Mouse (Mus musculus): Measurements from ENCODE around the gene Nalcn. TPM values are rescaled to one million over a fixed set of nuclear protein-coding genes. Genes with fewer than 3 reads are reported as not detected.

Gene Nalcn
- polyA plus RNA-seq, 1 experiment from 2014 or later = 17.6 TPM

DNA sequence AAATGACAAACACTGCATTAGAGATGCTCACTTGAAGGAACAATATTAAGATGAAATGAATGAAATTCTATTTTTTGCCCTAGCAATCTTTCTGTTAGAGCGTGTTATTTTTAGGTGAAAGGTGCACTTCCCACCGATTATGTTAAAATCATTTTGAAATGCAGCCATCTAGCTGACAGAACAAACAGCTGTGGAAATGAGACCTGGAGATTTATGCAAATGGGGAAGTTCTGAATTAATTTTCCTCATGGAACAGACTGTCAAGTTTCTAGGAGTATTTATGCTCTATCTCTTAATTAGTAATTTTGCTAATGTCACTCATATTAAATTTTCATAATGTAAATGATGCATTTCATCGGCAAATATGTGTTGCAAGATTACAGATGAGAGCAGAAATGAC, 191.4 kb downstream of the Nalcn start:
- H3K4me1 ChIP-seq (ENCODE audit: control insufficient read depth, insufficient read depth, low read length) = no peaks in the 10 kb centered on the region; the same call in 1 of the 2 replicates
- no peaks in the 10 kb centered on the region for H3K36me3 ChIP-seq (ENCODE audit: control insufficient read depth, insufficient read depth, low read length)
- no peaks in the 10 kb centered on the region for H3K27me3 ChIP-seq (ENCODE audit: control insufficient read depth, insufficient read depth, low read depth, low read length)
- H3K4me3 ChIP-seq (ENCODE audit: low read depth, low read length) = no peak overlapping the region
- no peak overlapping the region for H3K9ac ChIP-seq (ENCODE audit: low read depth, low read length)
- ATAC-seq = no peak
- WGBS = 53% methylated on average over 3 of the region's 3 CpGs
- no peak overlapping the region for H3K27ac ChIP-seq (ENCODE audit: low read length)
- H3K4me2 ChIP-seq (ENCODE audit: low read length) = no peak overlapping the region
- no peaks in the 10 kb centered on the region for H3K9me3 ChIP-seq (replicated peaks; ENCODE audit: control insufficient read depth, low read length, poor library complexity, severe bottlenecking)

DNA sequence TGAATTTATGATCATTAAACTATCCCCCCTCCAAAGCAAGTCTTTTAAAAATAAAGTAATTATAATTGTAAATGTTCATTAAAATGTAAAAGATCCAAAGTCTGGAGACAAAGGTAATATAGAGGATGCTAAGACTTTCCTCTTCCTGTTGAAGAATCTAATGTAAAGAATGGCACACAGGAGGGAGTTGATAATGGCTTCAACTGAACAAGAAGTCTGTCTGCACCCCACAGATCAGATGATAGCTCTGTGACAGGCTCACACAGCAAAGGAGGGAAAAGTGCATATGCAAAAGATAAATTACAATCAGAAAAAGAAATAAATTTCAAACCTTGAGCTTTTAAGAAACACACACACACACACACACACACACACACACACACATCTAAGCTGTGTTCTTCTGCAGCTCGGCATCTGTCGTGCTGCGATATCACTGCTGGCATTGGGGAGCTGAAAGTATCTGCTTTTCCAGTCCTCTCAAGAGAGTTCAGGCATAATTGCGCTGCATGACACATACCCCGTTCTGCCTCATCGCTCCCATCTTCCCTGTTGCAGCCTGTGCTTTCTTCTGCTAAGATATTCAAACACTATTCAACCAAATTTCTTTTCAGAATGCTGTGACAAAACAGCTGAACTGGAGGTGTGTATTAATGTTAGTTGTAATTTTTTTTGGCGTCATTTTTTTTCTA, 250.6 kb downstream of the Nalcn start:
- ATAC-seq = peak; percentile 39; the same call in 1 of the 2 replicates
- H3K4me3 ChIP-seq (ENCODE audit: low read depth, low read length) = no peak overlapping the region
- 46% methylated on average over 7 of the region's 7 CpGs for WGBS

DNA sequence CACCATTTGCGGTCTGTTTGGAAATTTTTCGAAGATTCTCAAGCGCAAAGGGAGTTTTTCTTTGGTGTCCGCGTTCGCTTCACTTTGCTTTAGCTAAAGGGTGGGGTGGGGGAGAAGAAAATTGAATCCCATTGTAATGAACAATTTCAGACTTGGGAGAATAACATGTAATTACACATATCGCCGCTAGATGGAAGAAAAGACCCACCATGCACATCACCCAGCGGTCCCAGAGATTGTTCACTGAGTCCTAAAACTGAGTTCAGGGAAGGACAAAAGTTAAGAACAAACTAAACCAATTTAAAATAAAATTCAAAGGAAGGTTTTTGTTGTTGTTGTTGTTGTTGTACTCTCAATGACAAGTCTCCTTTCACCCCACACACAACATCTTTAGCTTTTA, 255.4 kb downstream of the Nalcn start:
- Histone ChIP-seq H3K4me1 (ENCODE audit: control insufficient read depth, insufficient read depth, low read length) (no peaks in the 10 kb centered on the region; the same call in 1 of the 2 replicates), H3K27ac (ENCODE audit: low read length) (no peak overlapping the region), H3K9ac (ENCODE audit: low read depth, low read length) (no peak overlapping the region), H3K4me2 (ENCODE audit: low read length) (no peak overlapping the region), H3K9me3 (replicated peaks; ENCODE audit: control insufficient read depth, low read length, poor library complexity, severe bottlenecking) (no peaks in the 10 kb centered on the region), H3K27me3 (ENCODE audit: control insufficient read depth, insufficient read depth, low read depth, low read length) (no peaks in the 10 kb centered on the region), H3K36me3 (ENCODE audit: control insufficient read depth, insufficient read depth, low read length) (no peaks in the 10 kb centered on the region), H3K4me3 (ENCODE audit: low read depth, low read length) (no peak overlapping the region)
- peak; percentile 83 for ATAC-seq
- 8% methylated on average over 9 of the region's 9 CpGs for WGBS

More for the DNA sequence above, 250.6 kb downstream of the Nalcn start:
- no peaks in the 10 kb centered on the region for H3K36me3 ChIP-seq (ENCODE audit: control insufficient read depth, insufficient read depth, low read length)
- no peaks in the 10 kb centered on the region; the same call in 1 of the 2 replicates for H3K4me1 ChIP-seq (ENCODE audit: control insufficient read depth, insufficient read depth, low read length)
- H3K9me3 ChIP-seq (replicated peaks; ENCODE audit: control insufficient read depth, low read length, poor library complexity, severe bottlenecking) = no peaks in the 10 kb centered on the region
- no peak overlapping the region for H3K4me2 ChIP-seq (ENCODE audit: low read length)
- H3K9ac ChIP-seq (ENCODE audit: low read depth, low read length) = no peak overlapping the region
- no peak overlapping the region; the same call in 1 of the 2 replicates for H3K27ac ChIP-seq (ENCODE audit: low read length)
- no peaks in the 10 kb centered on the region for H3K27me3 ChIP-seq (ENCODE audit: control insufficient read depth, insufficient read depth, low read depth, low read length)

DNA sequence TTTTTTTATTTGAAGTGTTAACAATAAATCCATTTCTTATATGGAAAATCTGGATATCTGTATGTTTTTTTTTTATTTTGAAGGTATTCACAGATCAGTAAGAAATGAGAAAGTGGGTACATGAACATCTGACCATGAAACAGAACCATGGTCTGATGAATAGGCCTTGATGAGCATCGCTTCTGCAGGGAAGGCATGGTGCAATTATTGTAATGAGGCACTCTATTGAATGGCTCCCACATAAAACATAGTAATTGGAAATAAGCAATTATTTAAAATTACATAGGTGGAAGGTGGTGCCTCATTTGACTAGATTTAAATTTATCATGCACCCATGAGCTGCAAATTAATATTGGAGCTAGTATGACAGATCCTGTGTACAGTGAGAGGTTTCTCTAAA, 267.3 kb downstream of the Nalcn start:
- H3K9me3 ChIP-seq (replicated peaks; ENCODE audit: control insufficient read depth, low read length, poor library complexity, severe bottlenecking) = no peaks in the 10 kb centered on the region
- H3K27me3 ChIP-seq (ENCODE audit: control insufficient read depth, insufficient read depth, low read depth, low read length) = no peaks in the 10 kb centered on the region
- no peak overlapping the region for H3K9ac ChIP-seq (ENCODE audit: low read depth, low read length)
- H3K36me3 ChIP-seq (ENCODE audit: control insufficient read depth, insufficient read depth, low read length) = no peaks in the 10 kb centered on the region
- H3K4me3 ChIP-seq (ENCODE audit: low read depth, low read length) = no peak overlapping the region
- no peak for ATAC-seq
- H3K4me2 ChIP-seq (ENCODE audit: low read length) = no peak overlapping the region
- H3K27ac ChIP-seq (ENCODE audit: low read length) = no peak overlapping the region
- 76% methylated on average over 1 of the region's 1 CpGs for WGBS
- no peaks in the 10 kb centered on the region for H3K4me1 ChIP-seq (ENCODE audit: control insufficient read depth, insufficient read depth, low read length)

DNA sequence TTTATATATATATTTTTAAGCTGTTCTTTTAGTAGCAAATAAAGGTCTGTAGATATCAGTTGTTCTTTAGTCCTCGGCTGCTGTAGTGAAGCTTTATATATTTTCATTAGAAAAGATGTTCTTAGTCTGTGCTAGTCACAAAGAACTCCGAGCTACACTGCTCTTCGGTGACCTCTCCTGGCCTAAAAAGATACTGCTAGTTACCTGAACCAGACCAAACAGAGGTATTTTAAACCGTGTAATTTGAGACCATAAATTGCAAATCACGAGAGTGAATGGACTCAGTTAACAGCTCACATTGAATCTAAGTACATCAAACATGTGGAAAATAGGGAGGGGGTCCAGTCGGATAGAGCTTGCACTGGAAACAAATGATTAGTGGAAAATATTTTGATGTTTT, 274.0 kb downstream of the Nalcn start:
- Histone ChIP-seq H3K9ac (ENCODE audit: low read depth, low read length) (no peak overlapping the region), H3K27ac (ENCODE audit: low read length) (no peak overlapping the region), H3K4me2 (ENCODE audit: low read length) (no peak overlapping the region), H3K27me3 (ENCODE audit: control insufficient read depth, insufficient read depth, low read depth, low read length) (no peaks in the 10 kb centered on the region), H3K36me3 (ENCODE audit: control insufficient read depth, insufficient read depth, low read length) (no peaks in the 10 kb centered on the region), H3K9me3 (replicated peaks; ENCODE audit: control insufficient read depth, low read length, poor library complexity, severe bottlenecking) (no peaks in the 10 kb centered on the region), H3K4me3 (ENCODE audit: low read depth, low read length) (no peak overlapping the region), H3K4me1 (ENCODE audit: control insufficient read depth, insufficient read depth, low read length) (no peaks in the 10 kb centered on the region)
- WGBS = 14% methylated on average over 6 of the region's 6 CpGs
- ATAC-seq = peak; percentile 85

DNA sequence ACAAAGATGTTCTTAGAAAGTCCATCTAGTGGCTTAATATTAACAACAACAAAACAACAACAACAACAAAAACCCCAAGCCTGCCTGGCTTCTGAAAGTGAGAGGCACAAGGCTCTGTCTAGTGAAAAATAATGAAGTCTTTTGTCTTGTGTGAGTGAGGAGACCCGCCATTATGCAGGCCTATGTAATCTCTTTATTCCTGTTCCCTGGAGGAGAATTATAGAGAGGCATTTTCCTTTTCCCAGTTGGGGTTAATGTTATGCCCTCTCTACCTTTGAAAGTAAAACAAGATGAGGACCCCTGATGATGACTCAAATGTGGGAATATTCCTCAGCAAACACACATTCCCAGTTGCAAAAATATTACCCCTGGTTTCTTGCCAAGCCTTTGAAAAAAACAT, 295.1 kb downstream of the Nalcn start:
- Histone ChIP-seq H3K9me3 (replicated peaks; ENCODE audit: control insufficient read depth, low read length, poor library complexity, severe bottlenecking) (no peaks in the 10 kb centered on the region), H3K4me1 (ENCODE audit: control insufficient read depth, insufficient read depth, low read length) (no peaks in the 10 kb centered on the region), H3K36me3 (ENCODE audit: control insufficient read depth, insufficient read depth, low read length) (no peaks in the 10 kb centered on the region), H3K4me2 (ENCODE audit: low read length) (no peak overlapping the region), H3K27ac (ENCODE audit: low read length) (no peak overlapping the region), H3K27me3 (ENCODE audit: control insufficient read depth, insufficient read depth, low read depth, low read length) (no peaks in the 10 kb centered on the region), H3K4me3 (ENCODE audit: low read depth, low read length) (no peak overlapping the region), H3K9ac (ENCODE audit: low read depth, low read length) (no peak overlapping the region)
- WGBS = 23% methylated on average over 1 of the region's 1 CpGs
- ATAC-seq = no peak

DNA sequence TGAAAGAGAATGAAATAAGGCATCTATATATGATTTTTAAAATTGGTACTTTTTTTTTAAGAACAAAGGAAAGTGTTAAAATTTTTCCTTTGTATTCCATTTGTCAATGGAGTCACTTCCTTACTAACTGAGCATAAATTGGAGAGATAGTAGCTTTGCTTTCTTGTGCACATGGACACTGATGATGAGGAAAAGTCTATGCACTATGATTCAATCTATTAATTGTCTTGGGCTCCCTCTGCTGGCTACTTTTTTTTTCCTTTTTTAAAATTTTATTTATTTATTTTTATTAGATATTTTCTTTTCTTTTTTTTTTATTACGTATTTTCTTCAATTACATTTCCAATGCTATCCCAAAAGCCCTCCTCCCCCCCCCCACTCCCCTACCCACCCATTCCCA, 312.6 kb downstream of the Nalcn start:
- Histone ChIP-seq H3K4me1 (ENCODE audit: control insufficient read depth, insufficient read depth, low read length) (no peaks in the 10 kb centered on the region), H3K27ac (ENCODE audit: low read length) (no peak overlapping the region), H3K4me3 (ENCODE audit: low read depth, low read length) (no peak overlapping the region), H3K9ac (ENCODE audit: low read depth, low read length) (no peak overlapping the region), H3K27me3 (ENCODE audit: control insufficient read depth, insufficient read depth, low read depth, low read length) (no peaks in the 10 kb centered on the region), H3K4me2 (ENCODE audit: low read length) (no peak overlapping the region), H3K9me3 (replicated peaks; ENCODE audit: control insufficient read depth, low read length, poor library complexity, severe bottlenecking) (no peaks in the 10 kb centered on the region), H3K36me3 (ENCODE audit: control insufficient read depth, insufficient read depth, low read length) (peaks cover 2% of the 10 kb centered on the region; the same call in 1 of the 2 replicates)
- ATAC-seq = no peak
- 56% methylated on average over 1 of the region's 1 CpGs for WGBS

DNA sequence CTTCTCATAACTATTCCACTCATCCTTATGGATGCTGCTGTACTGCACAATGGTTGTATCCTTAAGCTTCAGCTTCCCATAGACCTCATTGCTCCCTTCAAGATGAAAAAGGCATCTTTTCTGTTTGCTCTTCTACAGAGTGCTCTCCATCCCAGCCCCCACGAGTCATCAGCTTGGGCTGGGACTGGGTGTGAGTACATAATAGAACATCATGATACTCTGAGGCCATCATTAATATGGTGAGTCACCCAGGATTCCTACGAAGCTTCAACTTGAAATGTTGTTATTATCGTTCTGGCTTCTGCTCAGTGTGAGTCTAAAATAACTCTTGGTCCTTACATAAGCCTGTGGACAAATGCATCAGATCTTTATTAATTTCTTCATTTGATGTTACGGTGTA, 314.6 kb downstream of the Nalcn start:
- Histone ChIP-seq H3K36me3 (ENCODE audit: control insufficient read depth, insufficient read depth, low read length) (peaks cover 2% of the 10 kb centered on the region; the same call in 1 of the 2 replicates), H3K4me1 (ENCODE audit: control insufficient read depth, insufficient read depth, low read length) (no peaks in the 10 kb centered on the region), H3K4me2 (ENCODE audit: low read length) (no peak overlapping the region), H3K27ac (ENCODE audit: low read length) (no peak overlapping the region), H3K9ac (ENCODE audit: low read depth, low read length) (no peak overlapping the region), H3K4me3 (ENCODE audit: low read depth, low read length) (no peak overlapping the region), H3K27me3 (ENCODE audit: control insufficient read depth, insufficient read depth, low read depth, low read length) (no peaks in the 10 kb centered on the region), H3K9me3 (replicated peaks; ENCODE audit: control insufficient read depth, low read length, poor library complexity, severe bottlenecking) (no peaks in the 10 kb centered on the region)
- no peak for ATAC-seq
- WGBS = 89% methylated on average over 4 of the region's 4 CpGs

DNA sequence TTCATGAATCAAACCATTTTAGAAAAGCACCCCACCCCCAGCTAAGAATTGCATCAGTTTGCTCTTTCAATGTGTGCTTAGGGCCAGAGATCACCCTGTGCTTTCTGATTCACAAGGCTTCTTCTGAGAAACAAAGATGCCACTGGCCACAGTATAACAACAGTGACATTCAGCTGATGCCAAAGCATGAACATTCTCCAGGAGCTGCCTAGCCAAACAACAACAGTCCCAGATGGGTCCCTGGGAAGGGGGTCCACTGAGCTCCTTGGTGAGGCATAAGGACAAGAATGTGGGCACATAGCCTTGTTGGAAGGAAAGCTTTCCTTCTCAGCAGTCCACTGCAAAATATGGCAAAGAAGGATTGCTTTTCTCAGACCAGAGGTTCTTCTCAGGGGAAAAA, 330.9 kb downstream of the Nalcn start:
- Histone ChIP-seq H3K27ac (ENCODE audit: low read length) (no peak overlapping the region), H3K9ac (ENCODE audit: low read depth, low read length) (no peak overlapping the region), H3K27me3 (ENCODE audit: control insufficient read depth, insufficient read depth, low read depth, low read length) (no peaks in the 10 kb centered on the region), H3K4me2 (ENCODE audit: low read length) (no peak overlapping the region), H3K9me3 (replicated peaks; ENCODE audit: control insufficient read depth, low read length, poor library complexity, severe bottlenecking) (no peaks in the 10 kb centered on the region), H3K4me1 (ENCODE audit: control insufficient read depth, insufficient read depth, low read length) (no peaks in the 10 kb centered on the region), H3K36me3 (ENCODE audit: control insufficient read depth, insufficient read depth, low read length) (peaks cover 5% of the 10 kb centered on the region; the same call in 1 of the 2 replicates), H3K4me3 (ENCODE audit: low read depth, low read length) (no peak overlapping the region)
- no peak; the same call in 1 of the 2 replicates for ATAC-seq
